Mouse (Mus musculus): ENCODE measurements around the gene Lad1. TPM values are rescaled to one million over a fixed set of nuclear protein-coding genes. Genes with fewer than 3 reads are reported as not detected.

Lad1 gene
- polyA plus RNA-seq, 1 experiment from 2014 or later, result 0.40 TPM

GRCm38 (mm10) chr1:135812205-135812604 is 6.2 kb upstream of the Lad1 start:
- Histone ChIP-seq H3K4me1 (replicated peaks) (peaks cover 8% of the 10 kb centered on the region), H3K36me3 (no peaks in the 10 kb centered on the region), H3K4me3 (no peak overlapping the region), H3K4me2 (no peak overlapping the region), H3K9me3 (no peaks in the 10 kb centered on the region), H3K27ac (replicated peaks) (no peak overlapping the region), H3K27me3 (peaks cover 20% of the 10 kb centered on the region), H3K9ac (no peak overlapping the region)
- no peak for ATAC-seq (ENCODE audit: low read depth)
- WGBS, result 98% methylated on average over 3 of the region's 3 CpGs

- Histone ChIP-seq H3K27me3 (peaks cover 24% of the 10 kb centered on the region), H3K9me3 (no peaks in the 10 kb centered on the region), H3K36me3 (no peaks in the 10 kb centered on the region), H3K4me3 (no peak overlapping the region), H3K27ac (replicated peaks) (no peak overlapping the region), H3K4me1 (replicated peaks) (peaks cover 8% of the 10 kb centered on the region), H3K9ac (no peak overlapping the region), H3K4me2 (no peak overlapping the region)
- ATAC-seq (ENCODE audit: low read depth), result no peak
- WGBS, result 53% methylated on average over 2 of the region's 2 CpGs
Observed at GRCm38 (mm10) chr1:135812618-135813017, 5.8 kb upstream of the Lad1 start.

- no peak for ATAC-seq (ENCODE audit: low read depth)
- H3K9ac ChIP-seq, result no peak overlapping the region
- H3K4me2 ChIP-seq, result no peak overlapping the region
- H3K27me3 ChIP-seq, result peaks cover 28% of the 10 kb centered on the region
- H3K27ac ChIP-seq (replicated peaks), result no peak overlapping the region
- no peaks in the 10 kb centered on the region for H3K9me3 ChIP-seq
- no peak overlapping the region for H3K4me3 ChIP-seq
- H3K36me3 ChIP-seq, result no peaks in the 10 kb centered on the region
- WGBS, result 69% methylated on average over 4 of the region's 4 CpGs
- H3K4me1 ChIP-seq (replicated peaks), result peaks cover 9% of the 10 kb centered on the region
Observed at GRCm38 (mm10) chr1:135813071-135813470, 5.3 kb upstream of the Lad1 start.

GRCm38 (mm10) chr1:135813687-135814395 is 4.6 kb upstream of the Lad1 start:
- no peak overlapping the region for H3K27ac ChIP-seq (replicated peaks)
- 80% methylated on average over 5 of the region's 5 CpGs for WGBS
- no peaks in the 10 kb centered on the region for H3K36me3 ChIP-seq
- peaks cover 17% of the 10 kb centered on the region for H3K4me1 ChIP-seq (replicated peaks)
- H3K4me2 ChIP-seq, result no peak overlapping the region
- no peak overlapping the region for H3K9ac ChIP-seq
- H3K9me3 ChIP-seq, result no peaks in the 10 kb centered on the region
- peaks cover 36% of the 10 kb centered on the region for H3K27me3 ChIP-seq
- H3K4me3 ChIP-seq, result no peak overlapping the region
- no peak for ATAC-seq (ENCODE audit: low read depth)

- H3K27ac ChIP-seq (replicated peaks), result no peak overlapping the region
- H3K4me1 ChIP-seq (replicated peaks), result peaks cover 21% of the 10 kb centered on the region
- no peaks in the 10 kb centered on the region for H3K9me3 ChIP-seq
- H3K4me2 ChIP-seq, result no peak overlapping the region
- H3K9ac ChIP-seq, result no peak overlapping the region
- H3K36me3 ChIP-seq, result no peaks in the 10 kb centered on the region
- no peak for ATAC-seq (ENCODE audit: low read depth)
- no peak overlapping the region for H3K4me3 ChIP-seq
- peaks cover 43% of the 10 kb centered on the region for H3K27me3 ChIP-seq
- WGBS, result 82% methylated on average over 5 of the region's 5 CpGs
Observed at GRCm38 (mm10) chr1:135814531-135814930, 3.9 kb upstream of the Lad1 start.

- Histone ChIP-seq H3K4me1 (replicated peaks) (peaks cover 20% of the 10 kb centered on the region), H3K4me3 (no peak overlapping the region), H3K27ac (replicated peaks) (no peak overlapping the region), H3K27me3 (peaks cover 68% of the 10 kb centered on the region), H3K9ac (no peak overlapping the region), H3K36me3 (no peaks in the 10 kb centered on the region), H3K4me2 (no peak overlapping the region), H3K9me3 (no peaks in the 10 kb centered on the region)
- 70% methylated on average over 4 of the region's 4 CpGs for WGBS
- no peak for ATAC-seq (ENCODE audit: low read depth)
Observed at GRCm38 (mm10) chr1:135817595-135817994, 803 bp upstream of the Lad1 start.

- no peaks in the 10 kb centered on the region for H3K9me3 ChIP-seq
- ATAC-seq (ENCODE audit: low read depth), result no peak
- H3K4me2 ChIP-seq, result no peak overlapping the region
- no peak overlapping the region for H3K27ac ChIP-seq (replicated peaks)
- H3K27me3 ChIP-seq, result peaks cover 78% of the 10 kb centered on the region
- no peak overlapping the region for H3K9ac ChIP-seq
- no peak overlapping the region for H3K4me3 ChIP-seq
- H3K4me1 ChIP-seq (replicated peaks), result peaks cover 13% of the 10 kb centered on the region
- 81% methylated on average over 10 of the region's 10 CpGs for WGBS
- H3K36me3 ChIP-seq, result no peaks in the 10 kb centered on the region
Observed at GRCm38 (mm10) chr1:135820071-135820470, 1.7 kb downstream of the Lad1 start.

- Histone ChIP-seq H3K4me3 (no peak overlapping the region), H3K4me1 (replicated peaks) (peaks cover 13% of the 10 kb centered on the region), H3K36me3 (no peaks in the 10 kb centered on the region), H3K4me2 (no peak overlapping the region), H3K9me3 (no peaks in the 10 kb centered on the region), H3K27me3 (peaks cover 72% of the 10 kb centered on the region), H3K27ac (replicated peaks) (no peak overlapping the region), H3K9ac (no peak overlapping the region)
- WGBS, result 66% methylated on average over 16 of the region's 16 CpGs
- no peak for ATAC-seq (ENCODE audit: low read depth)
Observed at GRCm38 (mm10) chr1:135820736-135821364, 2.5 kb downstream of the Lad1 start.

GRCm38 (mm10) chr1:135821780-135822179 is 3.4 kb downstream of the Lad1 start:
- Histone ChIP-seq H3K9ac (no peak overlapping the region), H3K27me3 (peaks cover 63% of the 10 kb centered on the region), H3K27ac (replicated peaks) (no peak overlapping the region), H3K9me3 (no peaks in the 10 kb centered on the region), H3K36me3 (no peaks in the 10 kb centered on the region), H3K4me1 (replicated peaks) (peaks cover 13% of the 10 kb centered on the region), H3K4me3 (no peak overlapping the region), H3K4me2 (no peak overlapping the region)
- ATAC-seq (ENCODE audit: low read depth), result no peak
- 72% methylated on average over 7 of the region's 7 CpGs for WGBS

- Histone ChIP-seq H3K27ac (replicated peaks) (no peak overlapping the region), H3K27me3 (0 out of 2 replicates have a peak, but pooled peaks cover 4% of the 10 kb centered on the region), H3K4me2 (no peak overlapping the region), H3K4me1 (replicated peaks) (no peaks in the 10 kb centered on the region), H3K9me3 (no peaks in the 10 kb centered on the region), H3K9ac (no peak overlapping the region), H3K36me3 (no peaks in the 10 kb centered on the region), H3K4me3 (no peak overlapping the region)
- WGBS, result 33% methylated on average over 1 of the region's 1 CpGs
- no peak for ATAC-seq (ENCODE audit: low read depth)
Observed at GRCm38 (mm10) chr1:135828918-135829317, 10.5 kb downstream of the Lad1 start.

- H3K27me3 ChIP-seq, result no peaks in the 10 kb centered on the region
Observed at GRCm38 (mm10) chr1:135834206-135834859, 15.9 kb downstream of the Lad1 start.

GRCm38 (mm10) chr1:135834983-135835382 is 16.6 kb downstream of the Lad1 start:
- H3K9ac ChIP-seq, result no peak overlapping the region
- no peaks in the 10 kb centered on the region for H3K27me3 ChIP-seq
- ATAC-seq (ENCODE audit: low read depth), result no peak
- no peaks in the 10 kb centered on the region for H3K36me3 ChIP-seq
- 84% methylated on average over 8 of the region's 8 CpGs for WGBS
- H3K9me3 ChIP-seq, result no peaks in the 10 kb centered on the region
- no peak overlapping the region for H3K27ac ChIP-seq (replicated peaks)
- no peak overlapping the region for H3K4me3 ChIP-seq
- H3K4me2 ChIP-seq, result no peak overlapping the region
- peaks cover 9% of the 10 kb centered on the region for H3K4me1 ChIP-seq (replicated peaks)

More at GRCm38 (mm10) chr1:135834206-135834859, 15.9 kb downstream of the Lad1 start:
- WGBS, result 77% methylated on average over 6 of the region's 6 CpGs
- Histone ChIP-seq H3K36me3 (no peaks in the 10 kb centered on the region), H3K4me2 (no peak overlapping the region), H3K4me3 (no peak overlapping the region), H3K9ac (no peak overlapping the region), H3K9me3 (no peaks in the 10 kb centered on the region), H3K27ac (replicated peaks) (no peak overlapping the region), H3K4me1 (replicated peaks) (peaks cover 7% of the 10 kb centered on the region; the same call in 1 of the 2 replicates)
- ATAC-seq (ENCODE audit: low read depth), result no peak
